Mouse (Mus musculus) lung, adult 2 months (tissue): ENCODE data around the gene Elmo1. TPM values are rescaled to one million over a fixed set of nuclear protein-coding genes. Genes with fewer than 3 reads are reported as not detected.

ENCODE experiments used
- DNase-seq: peaks from one replicate; pipeline ENCODE4 v3.0.0; 2022
- H3K4me1 ChIP-seq: fragments of 200-500 bp; 2 replicates; pipeline ENCODE4 v1.6.1; 2011; ENCODE audit warnings: low read length; ENCODE audit not compliant: control insufficient read depth, insufficient read depth
- H3K4me3 ChIP-seq: fragments of 200-500 bp; replicated peaks from 2 replicates; pipeline ENCODE3; 2011; ENCODE audit warnings: low read depth, mild to moderate bottlenecking, control low read depth, low read length; ENCODE audit errors: extremely low read depth
- CTCF ChIP-seq: fragments of 200-500 bp; IDR thresholded peaks from 2 replicates; pipeline ENCODE4 v1.5.1; 2011; ENCODE audit warnings: mild to moderate bottlenecking, low read length, control low read depth; ENCODE audit not compliant: insufficient read depth
- POLR2A ChIP-seq: fragments of 200-500 bp; IDR thresholded peaks from 2 replicates; pipeline ENCODE4 v1.6.1; 2011; ENCODE audit warnings: low read depth, mild to moderate bottlenecking, control low read depth, low read length, borderline replicate concordance; ENCODE audit errors: extremely low read depth
- WGBS: fragments of 180-500 bp; shearing (Covaris S2); methylation state at CpG from one replicate; pipeline ENCODE4 v1.1.7; 2018; 5-methylcytosine and 5-hydroxymethylcytosine counted together
- polyA plus RNA-seq: library from polyadenylated mRNA; depleted of rRNA; stranded (reverse); fragments of >200 nt; gene quantifications from 2 replicates; pipeline ENCODE4 v1.2.3, GENCODE M21; 2012

Gene Elmo1
- polyA plus RNA-seq, 1 experiment: 28.3 TPM

GRCm38 (mm10) chr13:20397744-20398143, 307.3 kb downstream of the Elmo1 start:
- no peak for DNase-seq
- Histone ChIP-seq H3K4me3 (no peak overlapping the region), H3K4me1 (no peaks in the 10 kb centered on the region)
- no peak for TF ChIP-seq POLR2A
- no peak for TF ChIP-seq CTCF
- 72% methylated on average over 3 of the region's 3 CpGs for WGBS

GRCm38 (mm10) chr13:20398311-20398710, 307.9 kb downstream of the Elmo1 start:
- TF ChIP-seq POLR2A (no peak), CTCF (no peak)
- 76% methylated on average over 4 of the region's 4 CpGs for WGBS
- Histone ChIP-seq H3K4me3 (no peak overlapping the region), H3K4me1 (no peaks in the 10 kb centered on the region)
- DNase-seq: no peak

- H3K4me3 ChIP-seq: no peak overlapping the region
- no peak for DNase-seq
- 84% methylated on average over 3 of the region's 3 CpGs for WGBS
Measured at GRCm38 (mm10) chr13:20404530-20404929, 314.1 kb downstream of the Elmo1 start.

GRCm38 (mm10) chr13:20406470-20407213, 316.2 kb downstream of the Elmo1 start:
- no peak for DNase-seq
- 92% methylated on average over 11 of the region's 11 CpGs for WGBS
- TF ChIP-seq CTCF (no peak), POLR2A (no peak)
- Histone ChIP-seq H3K4me3 (no peak overlapping the region), H3K4me1 (peaks cover 5% of the 10 kb centered on the region)

More at GRCm38 (mm10) chr13:20404530-20404929, 314.1 kb downstream of the Elmo1 start:
- H3K4me1 ChIP-seq: peaks cover 5% of the 10 kb centered on the region
- TF ChIP-seq POLR2A (no peak), CTCF (no peak)

GRCm38 (mm10) chr13:20410306-20411101, 320.1 kb downstream of the Elmo1 start:
- no peak for TF ChIP-seq POLR2A
- no peak for TF ChIP-seq CTCF
- H3K4me3 ChIP-seq: no peak overlapping the region
- 85% methylated on average over 9 of the region's 9 CpGs for WGBS
- DNase-seq: no peak
- H3K4me1 ChIP-seq: peaks cover 4% of the 10 kb centered on the region

GRCm38 (mm10) chr13:20416691-20417660, 326.6 kb downstream of the Elmo1 start:
- WGBS: 45% methylated on average over 5 of the region's 5 CpGs
- no peak for DNase-seq
- TF ChIP-seq POLR2A (no peak), CTCF (no peak)

GRCm38 (mm10) chr13:20430998-20431397, 340.6 kb downstream of the Elmo1 start:
- 82% methylated on average over 6 of the region's 6 CpGs for WGBS
- Histone ChIP-seq H3K4me1 (peaks cover 3% of the 10 kb centered on the region), H3K4me3 (no peak overlapping the region)
- no peak for DNase-seq
- no peak for TF ChIP-seq CTCF
- no peak for TF ChIP-seq POLR2A

More at GRCm38 (mm10) chr13:20416691-20417660, 326.6 kb downstream of the Elmo1 start:
- Histone ChIP-seq H3K4me3 (no peak overlapping the region), H3K4me1 (no peaks in the 10 kb centered on the region; the same call in 1 of the 2 replicates)

- H3K4me3 ChIP-seq: no peak overlapping the region
Measured at GRCm38 (mm10) chr13:20433221-20433858, 342.9 kb downstream of the Elmo1 start.

GRCm38 (mm10) chr13:20434071-20434470, 343.7 kb downstream of the Elmo1 start:
- DNase-seq: no peak
- WGBS: 54% methylated on average over 4 of the region's 4 CpGs

More at GRCm38 (mm10) chr13:20433221-20433858, 342.9 kb downstream of the Elmo1 start:
- WGBS: 34% methylated on average over 4 of the region's 4 CpGs
- DNase-seq: peak; percentile 8
- TF ChIP-seq POLR2A (no peak), CTCF (no peak)
- H3K4me1 ChIP-seq: peaks cover 3% of the 10 kb centered on the region

More at GRCm38 (mm10) chr13:20434071-20434470, 343.7 kb downstream of the Elmo1 start:
- H3K4me3 ChIP-seq: no peak overlapping the region
- TF ChIP-seq CTCF (no peak), POLR2A (no peak)
- peaks cover 3% of the 10 kb centered on the region for H3K4me1 ChIP-seq
